Mouse (Mus musculus) left cerebral cortex, adult 11 months (tissue): ENCODE measurements around the gene Il1rapl2.

ENCODE experiments used
- DNase-seq: peaks from one replicate; pipeline ENCODE4 v3.0.0; 2022; ENCODE audit warnings: low spot score

Il1rapl2 gene

DNA sequence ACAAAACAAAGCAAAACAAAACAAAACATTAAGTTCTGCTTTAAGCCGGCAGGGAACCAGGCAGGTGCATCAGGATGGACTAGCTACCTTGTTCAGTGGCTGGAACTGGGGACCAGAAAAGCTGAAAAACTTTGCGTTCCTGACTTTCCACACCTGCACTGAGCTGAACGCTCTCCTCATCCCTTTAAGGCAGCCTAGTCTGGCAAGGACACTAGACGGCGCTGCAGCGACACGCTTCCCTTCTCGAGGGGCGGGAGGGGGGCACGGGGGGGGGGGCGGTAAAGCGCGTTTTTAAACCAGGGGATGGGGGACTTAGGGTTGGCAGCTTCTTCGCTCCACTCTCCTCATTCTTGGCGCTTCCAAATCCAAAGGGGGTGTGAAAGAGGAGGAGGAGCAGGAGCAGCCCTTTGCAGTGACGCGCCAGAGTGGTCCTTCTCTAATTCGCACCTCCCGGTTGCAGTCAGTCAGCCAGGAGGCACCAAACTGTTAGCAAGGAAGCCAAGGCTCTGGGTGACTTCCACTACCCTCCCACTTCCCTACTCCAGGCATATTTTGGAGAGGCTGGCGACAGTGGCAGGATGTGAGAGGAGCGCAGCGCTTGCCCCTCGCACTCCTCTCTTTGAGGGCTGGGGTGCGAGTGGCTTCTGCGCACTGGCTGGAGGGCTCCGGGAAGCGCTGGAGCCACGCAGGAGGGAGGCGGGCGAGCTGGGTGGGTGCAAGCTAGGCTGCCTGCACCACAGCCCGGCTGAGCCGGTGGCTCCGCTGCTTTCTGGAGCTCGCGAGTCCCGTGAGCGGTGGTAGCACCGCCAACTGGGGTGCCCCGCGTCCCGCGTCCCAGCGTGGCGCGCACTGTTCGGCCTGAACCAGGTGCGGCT, at the start of gene Il1rapl2:
TSS of gene Il1rapl2 (plus strand) at position 288 of the 875 bp plus-strand sequence.
- DNase-seq = no peak

DNA sequence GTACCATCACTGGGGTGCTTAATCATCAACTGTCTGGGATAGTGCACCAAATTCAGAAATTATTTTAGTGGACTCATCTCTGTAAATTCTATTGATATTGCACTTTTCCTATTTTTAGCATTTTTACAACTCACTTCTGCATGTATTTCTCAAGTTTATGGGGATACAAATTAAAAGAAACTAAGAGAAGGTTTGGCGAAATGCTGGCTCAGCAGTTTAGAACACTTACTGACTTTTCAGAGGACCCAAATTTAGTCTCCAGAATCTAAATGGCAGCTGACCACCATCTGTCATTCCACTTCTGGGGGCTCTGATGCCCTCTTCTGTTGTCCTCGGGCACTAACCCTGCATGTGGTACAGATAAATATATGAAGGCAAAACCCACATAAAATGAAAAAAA, 22.1 kb upstream of the Il1rapl2 start:
- DNase-seq = no peak

DNA sequence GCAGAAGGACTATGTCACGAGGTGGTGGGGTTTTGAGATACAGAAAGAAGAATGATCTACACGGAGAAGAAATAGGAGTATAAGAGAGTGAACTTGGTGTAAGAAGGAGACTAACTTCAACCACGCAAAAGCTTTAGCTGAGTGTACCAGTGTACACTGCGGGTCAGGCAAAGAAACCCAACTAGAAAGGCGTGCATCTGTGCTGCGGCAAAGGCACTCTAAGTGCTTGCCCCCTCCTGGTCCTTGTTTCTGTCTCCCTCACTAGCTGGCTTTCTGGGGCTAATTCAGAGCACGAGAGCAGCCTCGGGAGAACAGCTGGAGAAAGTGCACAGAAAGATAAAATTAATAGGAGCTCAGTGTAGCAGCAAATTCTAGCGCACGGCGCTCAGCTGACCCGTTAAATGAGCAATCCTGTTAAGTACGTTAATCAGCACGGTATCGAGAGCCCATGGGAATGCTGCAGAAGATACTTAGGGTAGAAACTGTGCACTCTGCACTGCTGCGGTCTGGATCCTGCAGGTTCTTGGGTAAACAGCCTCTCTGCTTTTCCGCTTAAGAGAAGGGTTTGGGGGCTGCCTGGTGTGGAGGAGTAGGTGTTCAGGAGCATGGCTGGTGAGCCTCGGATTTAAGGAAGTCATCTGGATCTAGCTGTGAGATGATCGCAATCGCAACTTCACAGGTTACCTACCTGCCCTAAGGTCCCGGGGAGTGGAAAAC, 778 bp upstream of the Il1rapl2 start:
- no peak for DNase-seq

DNA sequence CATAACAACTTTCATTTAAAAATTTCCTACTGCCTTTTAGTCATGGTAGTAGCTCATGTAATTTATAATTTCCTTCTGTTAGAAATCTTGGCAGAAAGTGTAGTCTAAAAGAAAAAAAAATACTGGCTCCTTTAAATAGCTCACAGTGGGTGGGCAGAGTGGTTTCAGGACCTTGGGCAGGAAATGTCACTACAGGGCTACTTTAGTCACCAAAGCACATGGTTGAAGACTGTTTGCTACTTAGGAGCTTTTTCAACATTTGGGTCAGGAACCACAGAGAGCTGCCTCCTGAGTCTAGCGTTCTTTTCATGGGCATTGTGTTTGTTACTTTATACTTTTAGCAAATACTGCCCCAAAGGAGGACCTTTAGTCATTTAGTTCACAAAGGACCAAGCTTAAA, 12.2 kb downstream of the Il1rapl2 start:
- no peak for DNase-seq

DNA sequence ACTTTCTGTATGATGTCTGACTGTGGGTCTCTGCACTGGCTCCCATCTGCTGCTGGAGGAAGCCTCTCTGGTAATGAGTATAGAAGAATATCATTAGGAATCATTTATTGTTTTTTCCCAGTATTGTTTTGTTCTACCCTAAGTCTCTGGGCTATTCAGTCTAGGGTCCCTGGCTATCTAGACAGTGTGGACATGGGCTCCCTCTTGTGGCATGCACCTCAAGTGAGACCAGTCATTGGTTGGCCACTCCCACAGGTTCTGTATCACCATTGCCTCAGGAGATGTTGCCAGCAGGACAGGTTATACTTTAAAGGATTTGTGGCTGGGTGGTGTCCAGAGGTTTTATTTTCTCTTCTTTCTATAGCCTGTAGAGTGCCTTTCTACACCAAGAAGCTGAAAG, 50.3 kb downstream of the Il1rapl2 start:
- DNase-seq = no peak

DNA sequence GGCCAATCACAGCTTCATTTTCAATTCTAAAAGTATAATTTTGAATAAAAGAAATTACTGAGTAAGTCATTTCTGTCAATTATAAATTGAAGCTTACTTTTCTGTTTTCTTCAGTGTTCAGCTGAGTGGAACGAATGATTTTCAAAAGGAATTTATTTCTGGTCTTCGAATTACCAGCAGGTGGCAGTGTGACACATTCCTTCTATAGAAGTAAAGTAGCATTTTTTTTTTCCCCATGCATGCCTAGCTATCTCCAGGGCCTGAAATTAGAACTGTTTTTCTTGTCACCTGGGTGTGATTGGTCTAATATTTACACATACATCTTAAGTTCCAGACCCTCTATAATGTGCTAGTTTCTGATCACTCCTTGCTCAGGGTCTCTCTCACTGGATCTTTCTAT, 96.6 kb downstream of the Il1rapl2 start:
- peak; percentile 0 for DNase-seq

DNA sequence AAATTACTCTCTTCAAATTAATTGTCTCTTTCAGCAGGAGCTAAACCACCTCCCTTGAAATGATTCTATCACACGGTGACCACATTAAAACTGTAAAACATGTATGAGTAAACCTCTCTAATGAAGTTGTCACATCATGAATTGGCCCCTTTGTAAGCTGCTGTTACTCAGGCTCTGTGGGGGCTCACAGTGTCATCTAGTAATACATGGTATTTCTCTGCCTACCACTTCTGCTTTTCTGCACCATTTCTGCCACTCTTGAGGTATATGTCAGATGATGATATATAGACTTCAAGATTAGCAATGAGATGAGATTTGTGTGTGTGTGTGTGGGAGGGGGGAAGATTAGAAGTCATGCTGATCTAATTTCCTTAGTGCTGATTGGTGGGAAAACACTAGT, 117.6 kb downstream of the Il1rapl2 start:
- DNase-seq = no peak

DNA sequence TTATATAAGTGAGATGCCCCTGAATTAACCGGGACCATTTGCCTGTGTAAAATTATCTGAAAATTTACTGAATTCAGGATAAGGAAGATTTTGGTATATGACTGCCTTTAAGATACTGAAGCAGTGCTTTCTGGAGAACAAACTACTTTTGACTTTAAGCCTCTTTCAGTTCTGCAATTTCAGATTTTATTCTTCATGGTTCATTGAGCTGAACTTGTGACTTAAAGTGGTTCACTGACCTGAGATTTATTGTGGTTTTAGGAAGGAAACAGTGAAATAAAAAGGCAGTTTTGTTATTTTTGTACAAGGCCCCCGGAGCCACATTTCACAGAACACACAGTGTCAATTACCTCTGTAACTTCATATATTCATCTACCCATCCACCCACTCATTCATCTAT, 129.6 kb downstream of the Il1rapl2 start:
- DNase-seq = no peak

DNA sequence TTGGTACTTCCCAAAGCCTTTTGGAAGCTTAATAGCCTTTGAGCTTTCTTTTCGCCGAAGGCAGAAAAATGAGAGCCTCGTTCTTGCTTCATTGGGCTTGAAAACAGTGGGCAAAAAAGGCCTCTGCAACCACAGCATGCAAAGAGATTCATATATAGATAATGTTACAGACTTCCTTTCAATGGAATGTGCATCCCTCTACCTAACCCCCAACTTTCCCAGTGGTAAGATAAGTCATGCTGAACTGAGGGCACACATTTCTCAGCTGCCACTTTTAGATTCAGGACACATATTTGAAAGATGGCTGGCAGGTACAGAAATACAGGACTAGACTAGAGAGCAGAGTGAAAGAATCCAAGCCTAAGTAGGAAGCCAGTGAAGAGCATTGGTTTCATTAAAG, 185.1 kb downstream of the Il1rapl2 start:
- DNase-seq = no peak

DNA sequence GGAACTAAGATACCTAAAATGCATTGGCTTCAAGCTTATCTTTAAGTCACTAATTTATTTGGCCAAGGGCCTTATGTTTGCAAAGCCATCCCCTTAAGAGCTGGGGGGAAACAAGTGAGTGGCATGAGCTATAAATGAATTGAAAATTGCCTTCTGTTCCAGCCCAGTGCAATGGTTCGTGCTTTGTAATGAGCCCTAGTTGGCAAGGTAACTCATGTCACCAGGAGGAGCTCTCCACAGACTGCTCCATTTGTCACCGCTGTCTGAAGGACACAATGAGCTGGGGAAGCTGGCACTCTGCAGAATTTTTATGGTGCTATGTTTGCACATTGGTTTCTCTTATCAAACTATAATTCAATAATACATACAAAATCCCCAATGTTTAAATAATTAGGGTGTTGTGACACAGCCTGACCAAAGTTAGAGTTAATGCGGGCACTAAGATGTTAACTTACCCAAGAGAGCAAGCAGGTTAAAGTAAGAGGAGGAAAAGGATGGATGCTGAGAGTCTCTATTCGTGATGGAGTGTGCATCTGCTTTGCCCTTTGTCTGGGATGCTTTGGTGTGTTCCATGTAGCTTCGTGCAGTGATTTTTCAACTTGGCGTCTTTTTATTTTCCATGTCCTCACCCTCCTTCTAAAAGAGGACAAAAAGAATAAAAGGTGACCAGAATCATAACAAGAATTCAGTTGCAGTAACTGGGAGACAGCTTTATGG, 235.2 kb downstream of the Il1rapl2 start:
- DNase-seq = no peak

DNA sequence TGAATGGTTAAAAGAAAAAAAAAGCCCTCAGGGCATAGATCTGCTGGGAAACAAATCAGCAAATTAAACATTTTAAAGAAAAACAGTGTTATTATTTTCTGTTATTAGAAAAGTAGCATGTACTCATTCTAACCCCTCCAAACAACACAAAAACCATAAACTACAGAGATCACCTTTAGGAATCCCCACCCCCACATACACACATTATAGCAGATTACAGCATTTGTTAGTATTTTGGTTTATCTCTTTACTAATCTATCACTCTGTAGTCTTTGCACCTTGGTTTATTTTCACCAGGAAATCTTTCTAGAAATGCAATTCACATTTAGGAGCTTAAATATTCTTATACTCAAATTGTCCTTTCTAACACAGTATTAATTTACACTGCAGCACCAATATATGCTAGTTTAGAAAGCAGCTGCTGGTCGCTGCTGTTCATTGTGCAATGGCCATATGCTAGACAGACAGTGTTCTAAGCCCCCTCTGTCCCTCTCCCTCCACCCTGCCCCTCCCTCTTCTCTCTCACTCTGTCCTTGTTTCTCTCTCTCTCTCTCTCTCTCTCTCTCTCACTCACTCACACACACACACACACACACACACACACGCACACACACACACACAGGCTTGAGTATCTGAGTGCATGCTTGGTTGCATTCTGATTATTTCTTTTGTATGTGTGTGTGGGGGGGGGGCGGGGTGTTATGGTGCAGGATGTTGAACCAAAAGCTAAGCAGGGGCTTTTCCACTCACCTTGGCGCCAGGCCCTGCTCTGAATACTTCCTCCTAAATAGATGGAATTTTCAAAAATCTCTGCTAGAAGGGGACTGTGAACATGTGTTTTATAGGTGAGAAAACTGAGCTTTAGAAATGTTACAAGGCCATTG, 236.1 kb downstream of the Il1rapl2 start:
- DNase-seq = no peak

DNA sequence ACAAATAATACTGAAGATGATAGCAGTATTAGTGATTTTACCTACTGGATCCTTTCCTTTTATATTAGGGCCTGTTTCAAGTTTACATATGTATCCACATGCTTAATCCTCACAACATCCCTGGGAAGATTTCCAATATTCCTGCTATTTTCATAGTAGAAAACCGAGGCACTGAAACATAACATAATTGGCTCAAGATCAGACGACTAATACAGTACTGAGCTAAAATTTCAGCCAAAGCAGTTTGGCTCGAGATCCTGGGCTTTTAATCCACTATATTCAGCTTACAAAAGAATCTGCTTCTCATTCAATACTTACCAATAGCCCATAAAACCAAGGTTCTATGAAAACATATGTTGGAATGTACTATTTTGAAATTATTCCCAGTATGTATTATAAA, 239.1 kb downstream of the Il1rapl2 start:
- no peak for DNase-seq

DNA sequence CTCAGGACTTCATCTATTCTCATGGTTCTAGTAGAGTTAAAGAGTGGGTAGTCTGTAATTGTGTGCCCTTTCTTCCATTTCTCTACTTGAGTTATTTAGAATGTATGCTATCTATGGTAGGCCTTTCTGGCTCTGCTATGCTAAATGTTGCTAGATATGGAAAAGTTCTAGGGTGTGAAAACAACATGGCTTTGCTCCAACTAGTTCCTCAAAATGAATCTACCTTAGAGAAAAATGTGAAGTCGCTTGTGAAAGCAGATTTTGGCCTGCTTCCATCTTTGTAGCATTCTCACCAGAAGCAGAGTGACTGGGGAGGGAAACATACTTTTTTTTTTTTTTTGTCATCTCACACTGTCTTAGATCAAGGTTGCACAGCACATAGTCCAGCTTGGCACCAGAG, 241.7 kb downstream of the Il1rapl2 start:
- peak; percentile 3 for DNase-seq

DNA sequence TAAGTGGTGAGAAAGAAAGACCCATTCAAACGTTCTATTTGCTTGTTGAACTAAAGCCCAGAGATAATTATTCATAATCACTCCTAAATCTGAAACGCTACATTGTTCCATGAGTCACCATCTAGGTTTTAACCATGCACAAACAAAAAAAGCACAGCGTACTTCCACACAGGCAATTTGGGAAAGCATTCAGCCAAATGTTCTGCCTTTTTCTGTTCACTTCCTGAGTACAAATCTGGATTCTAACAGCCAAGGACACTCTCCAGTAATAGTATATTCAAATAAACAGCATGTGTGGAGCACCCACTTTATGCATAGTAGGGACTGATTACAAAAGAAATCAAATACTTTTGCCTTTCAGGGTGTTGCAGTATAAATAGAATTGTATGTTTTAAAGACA, 278.5 kb downstream of the Il1rapl2 start:
- no peak for DNase-seq

DNA sequence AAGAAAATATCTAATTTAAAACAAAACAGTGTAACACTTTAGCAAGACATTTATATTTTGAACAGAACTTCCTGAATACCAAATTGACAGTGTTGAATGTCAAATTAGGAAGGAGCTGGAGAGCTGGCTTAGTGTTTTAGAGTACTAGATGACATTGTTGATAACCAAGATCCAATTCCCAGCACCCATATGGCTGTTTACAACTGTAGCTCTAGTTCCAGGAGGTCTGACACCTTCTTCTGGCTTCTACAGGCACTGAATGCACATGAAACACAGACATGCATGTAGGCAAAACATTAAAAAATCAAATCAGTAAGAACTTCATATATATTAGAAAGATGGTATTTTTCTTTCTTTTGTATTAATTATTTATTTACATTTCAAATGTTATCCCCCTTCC, 353.1 kb downstream of the Il1rapl2 start:
- DNase-seq = no peak

DNA sequence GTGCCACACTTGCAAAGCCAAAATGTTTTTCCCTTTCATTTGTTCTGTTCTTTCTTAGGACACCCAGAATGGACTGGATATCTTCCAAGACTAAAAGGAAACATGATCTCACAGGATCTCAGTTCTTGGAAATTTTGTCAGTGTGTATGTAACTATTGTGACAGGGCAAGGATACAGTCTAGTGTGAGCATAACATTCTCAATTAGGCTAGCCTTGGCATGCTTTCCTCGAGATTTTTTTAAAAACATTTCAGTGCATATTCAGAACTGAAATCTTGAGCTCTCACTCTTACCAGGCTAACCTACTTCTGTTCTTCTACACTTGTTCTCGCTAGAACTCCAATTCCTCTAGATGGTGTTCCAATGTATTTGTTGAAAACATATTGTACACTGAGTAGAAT, 356.4 kb downstream of the Il1rapl2 start:
- DNase-seq = no peak

DNA sequence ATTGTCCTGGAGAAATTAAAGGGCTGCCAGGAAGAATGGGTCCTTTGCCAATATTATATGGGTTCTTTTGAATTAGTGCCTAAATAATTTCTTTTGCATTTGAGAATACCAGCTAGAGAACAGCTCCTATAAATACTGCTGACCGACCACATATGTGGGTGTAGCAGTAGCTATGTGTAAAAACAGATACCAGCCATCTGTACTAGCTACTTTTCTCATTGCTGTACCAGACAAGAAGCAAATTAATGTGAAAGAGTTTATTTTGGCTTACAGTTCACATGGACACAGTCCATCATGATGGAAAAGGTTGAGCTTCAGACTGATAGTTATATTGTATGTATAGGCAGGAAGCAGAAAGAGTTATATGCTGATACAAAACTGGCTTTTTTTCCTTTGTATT, 377.3 kb downstream of the Il1rapl2 start:
- DNase-seq = no peak

DNA sequence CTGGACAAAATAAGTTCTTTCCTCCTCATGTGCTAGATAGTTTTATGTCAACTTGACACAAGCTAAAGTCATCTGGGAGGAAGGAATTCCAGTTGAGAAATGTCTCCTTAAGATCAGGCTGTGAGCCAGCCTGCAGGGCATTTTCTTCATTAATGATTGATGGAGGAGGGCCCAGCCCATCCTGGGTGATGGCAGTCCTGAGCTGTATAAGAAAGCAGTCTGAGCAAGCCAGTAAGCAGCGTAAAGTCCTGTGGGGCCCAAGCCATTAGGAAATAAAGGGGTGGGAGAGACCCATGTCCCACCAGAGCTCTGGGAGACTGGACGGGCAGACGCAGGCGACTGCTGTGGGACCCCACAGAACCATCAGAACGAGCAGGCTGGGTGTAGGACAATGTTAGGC, 400.9 kb downstream of the Il1rapl2 start:
- no peak for DNase-seq

DNA sequence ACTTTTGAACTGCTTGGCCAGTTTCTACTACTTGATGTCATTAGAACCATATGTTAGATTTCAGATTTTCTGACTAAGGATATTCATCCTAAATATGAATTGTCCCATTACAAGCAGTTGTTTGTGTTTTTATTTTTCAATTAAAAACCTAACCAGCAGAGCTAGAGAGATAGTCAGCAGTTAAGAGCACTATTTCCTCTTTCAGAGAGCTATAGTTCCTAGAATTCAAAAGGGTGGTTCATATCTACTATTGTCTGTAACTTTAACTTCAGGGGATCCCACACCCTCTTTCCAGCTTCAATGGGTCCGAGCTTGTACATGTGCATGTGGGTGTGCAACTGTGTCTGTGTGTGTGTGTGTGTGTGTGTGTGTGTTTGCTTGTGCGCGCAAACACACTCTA, 472.7 kb downstream of the Il1rapl2 start:
- no peak for DNase-seq

DNA sequence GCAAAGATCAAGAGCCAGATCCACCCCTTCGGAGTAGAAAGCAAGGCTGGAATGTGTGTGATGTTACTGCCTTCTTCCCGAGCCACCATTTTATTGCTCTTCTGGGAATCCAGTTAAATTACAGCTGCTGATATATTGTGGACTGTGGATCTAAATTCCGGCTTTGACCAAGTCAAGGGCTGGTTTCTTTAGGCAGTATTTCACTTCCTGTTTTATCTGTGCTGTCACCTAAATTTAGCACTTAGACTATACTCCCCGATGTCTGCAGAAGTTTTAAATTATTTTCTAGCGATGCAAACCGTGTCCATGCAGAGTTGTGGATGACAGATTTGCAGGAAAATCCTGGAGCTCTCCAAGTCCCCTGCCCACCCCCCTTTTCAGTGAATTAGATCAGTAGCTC, 533.5 kb downstream of the Il1rapl2 start:
- no peak for DNase-seq

DNA sequence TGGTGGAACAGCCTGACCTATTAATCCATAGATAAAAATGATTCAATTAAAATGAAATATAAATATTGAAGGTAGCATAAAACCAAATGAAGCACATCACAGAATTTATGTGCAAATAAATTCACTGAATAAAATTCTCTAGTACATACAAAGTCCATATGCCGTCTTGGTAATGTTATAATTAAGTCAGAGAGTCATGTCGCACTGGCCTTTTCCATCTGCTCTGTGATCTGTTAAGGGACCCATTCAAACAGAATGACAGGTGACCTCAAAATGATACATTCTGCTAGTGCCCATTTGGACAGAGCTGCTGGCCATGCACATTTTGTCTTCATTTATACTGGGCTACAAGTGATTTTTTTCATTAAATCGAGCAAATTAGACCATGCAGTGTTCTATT, 534.3 kb downstream of the Il1rapl2 start:
- DNase-seq = no peak

DNA sequence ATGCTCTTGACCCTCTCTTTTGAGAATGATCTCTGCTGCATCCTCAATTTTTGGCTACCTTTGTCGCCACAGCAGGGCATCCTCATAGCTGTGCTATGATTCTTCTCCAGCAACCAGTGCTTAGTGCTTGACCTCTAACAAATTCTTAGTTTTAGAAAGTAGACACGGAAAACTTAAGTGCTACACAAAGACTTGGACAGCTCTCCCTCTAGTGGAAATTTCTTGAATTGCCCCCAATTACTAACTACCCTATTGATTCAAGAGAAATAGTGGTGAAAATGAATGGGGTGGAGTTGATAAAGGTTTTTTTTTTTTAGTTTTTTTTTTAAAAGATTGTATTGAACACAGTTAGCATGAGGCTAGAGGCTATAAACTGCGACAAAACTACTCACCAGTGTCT, 599.7 kb downstream of the Il1rapl2 start:
- DNase-seq = peak; percentile 2
